Mouse (Mus musculus) liver, adult 2 months (tissue): ENCODE measurements around the gene Ralgps1.

Experiments
- CTCF ChIP-seq: fragments of 200-500 bp; IDR thresholded peaks from 2 replicates; pipeline ENCODE4 v1.5.1; 2011; ENCODE audit warnings: low read depth, low read length, control low read depth
- POLR2A ChIP-seq: fragments of 200-500 bp; IDR thresholded peaks from 2 replicates; pipeline ENCODE4 v1.6.1; 2011; ENCODE audit warnings: low read length, control low read depth; ENCODE audit not compliant: insufficient read depth; ENCODE audit errors: extremely low read depth

- no peak for TF ChIP-seq CTCF
- TF ChIP-seq POLR2A, result no peak
Measured at GRCm38 (mm10) chr2:33158895-33159294, 212.4 kb downstream of the Ralgps1 start.
